Mouse (Mus musculus) ES-E14 (cell line): ENCODE measurements around the gene Slu7.

Experiments
- CHD2 ChIP-seq: IDR thresholded peaks from 2 replicates; pipeline ENCODE4 v1.6.1; 2014; ENCODE audit warnings: mild to moderate bottlenecking, low read depth, low read length, inconsistent platforms
- HCFC1 ChIP-seq: IDR thresholded peaks from 2 replicates; pipeline ENCODE4 v1.6.1; 2012; ENCODE audit warnings: low read length, inconsistent platforms, borderline replicate concordance; ENCODE audit not compliant: insufficient read depth
- MAFK ChIP-seq: IDR thresholded peaks from 2 replicates; pipeline ENCODE4 v1.6.1; 2014; ENCODE audit warnings: mild to moderate bottlenecking, low read depth, low read length, inconsistent platforms; ENCODE audit not compliant: insufficient read depth
- ZC3H11A ChIP-seq: IDR thresholded peaks from 2 replicates; pipeline ENCODE4 v1.6.1; 2012; ENCODE audit warnings: low read depth, mild to moderate bottlenecking, inconsistent platforms, low read length, borderline replicate concordance
- ZNF384 ChIP-seq: IDR thresholded peaks from 2 replicates; pipeline ENCODE4 v1.6.1; 2012; ENCODE audit warnings: low read depth, low read length, inconsistent platforms

DNA sequence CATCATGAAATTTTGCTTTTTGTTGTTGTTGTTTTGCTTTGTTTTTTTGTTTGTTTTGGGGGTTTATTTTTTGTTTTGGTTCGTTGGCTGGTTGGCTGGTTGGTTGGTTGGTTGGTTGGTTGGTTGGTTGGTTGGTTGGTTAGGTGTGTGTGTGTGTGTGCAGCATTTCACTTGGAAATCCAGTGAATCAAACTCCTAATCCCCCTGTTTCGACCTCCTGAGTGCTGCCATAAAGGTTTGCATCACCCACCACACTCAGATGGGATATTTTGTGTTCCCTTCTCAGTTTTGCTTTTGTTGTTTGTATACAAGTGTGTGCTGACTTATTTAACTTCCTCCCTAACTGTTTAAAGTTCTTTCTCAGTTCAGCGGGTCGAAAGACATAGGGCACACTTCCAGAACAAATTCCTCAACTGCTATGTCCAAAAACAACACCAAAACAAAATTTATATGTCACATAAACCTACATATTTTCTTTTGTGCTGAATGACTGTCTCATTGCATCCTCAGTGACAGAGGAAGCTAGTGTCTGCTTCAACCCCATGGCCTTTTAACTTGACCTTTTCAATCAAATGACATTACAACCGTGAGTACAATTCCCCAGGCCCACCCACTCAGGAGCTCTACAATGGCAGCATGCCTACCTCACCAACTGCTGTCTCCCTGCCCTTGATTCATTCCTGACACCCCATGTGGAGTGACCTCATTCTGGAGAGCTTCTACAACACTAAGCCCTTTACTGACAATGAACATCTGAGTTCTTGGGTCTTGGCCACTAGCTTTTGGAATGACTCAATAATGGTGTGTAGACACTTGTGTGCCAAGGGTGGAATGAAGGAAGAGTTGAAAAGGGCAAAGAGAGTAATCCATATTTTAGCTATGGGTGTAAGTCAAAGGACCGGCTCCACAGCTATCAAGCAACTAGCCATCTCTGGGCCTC, 37.6 kb downstream of the Slu7 start:
- TF ChIP-seq ZNF384 (no peak), CHD2 (no peak), MAFK (no peak), HCFC1 (no peak), ZC3H11A (no peak)
